Mouse (Mus musculus) embryonic facial prominence, embryonic 14.5 days (tissue): Measurements from ENCODE around the gene Ripk1. TPM values are rescaled to one million over a fixed set of nuclear protein-coding genes. Genes with fewer than 3 reads are reported as not detected.

Experiments used
- ATAC-seq: fragments of 200-750 bp; cut with Nextera tagmentation; 2 replicates; pipeline ENCODE4 v1.8.0; 2017; ENCODE audit warnings: low read depth, moderate number of reproducible peaks, moderate TSS enrichment
- DNase-seq: peaks from one replicate; pipeline ENCODE4 v3.0.0-alpha.2; 2015; ENCODE audit warnings: low spot score
- H3K27ac ChIP-seq: fragments of 300-500 bp; sonication (generic); replicated peaks from 2 replicates; pipeline ENCODE4 v1.5.1; 2014; ENCODE audit warnings: low read depth, mild to moderate bottlenecking, low read length, moderate library complexity
- H3K27me3 ChIP-seq: fragments of 300-500 bp; sonication (generic); replicated peaks from 2 replicates; pipeline ENCODE4 v1.6.1; 2014; ENCODE audit warnings: low read length; ENCODE audit not compliant: control insufficient read depth, insufficient read depth
- H3K36me3 ChIP-seq: fragments of 300-500 bp; sonication (generic); 2 replicates; pipeline ENCODE4 v1.6.1; 2014; ENCODE audit warnings: low read length, mixed read lengths; ENCODE audit not compliant: control insufficient read depth, insufficient read depth
- H3K4me1 ChIP-seq: fragments of 300-500 bp; sonication (generic); 2 replicates; pipeline ENCODE4 v1.6.1; 2014; ENCODE audit warnings: antibody characterized with exemption, low read length; ENCODE audit not compliant: control insufficient read depth, insufficient read depth
- H3K4me2 ChIP-seq: fragments of 300-500 bp; sonication (generic); 2 replicates; pipeline ENCODE4 v1.6.1; 2014; ENCODE audit warnings: low read depth, mild to moderate bottlenecking, low read length, moderate library complexity, mixed read lengths
- H3K4me3 ChIP-seq: fragments of 300-500 bp; sonication (generic); 2 replicates; pipeline ENCODE4 v1.5.1; 2014; ENCODE audit warnings: low read depth, mild to moderate bottlenecking, low read length
- H3K9ac ChIP-seq: fragments of 300-500 bp; sonication (generic); 2 replicates; pipeline ENCODE4 v1.6.1; 2014; ENCODE audit warnings: low read depth, mild to moderate bottlenecking, low read length, moderate library complexity, mixed read lengths
- H3K9me3 ChIP-seq: fragments of 300-500 bp; sonication (generic); 2 replicates; pipeline ENCODE4 v1.6.1; 2016; ENCODE audit warnings: low read length; ENCODE audit not compliant: control insufficient read depth
- WGBS: fragments of 180-500 bp; shearing (Covaris S2); extraction: QIAGEN DNeasy Blood & Tissue Kit; methylation state at CpG from one replicate; pipeline ENCODE4 v1.1.7; 2014; 5-methylcytosine and 5-hydroxymethylcytosine counted together
- polyA plus RNA-seq: library from polyadenylated mRNA; unstranded; fragments of >200 nt; fragmentation: Nextera tagmentation; extraction: Ambion mirVana; gene quantifications from 2 replicates; pipeline ENCODE4 v1.2.1, GENCODE M21; 2014

Gene Ripk1
- polyA plus RNA-seq, 1 experiment from 2014 or later: 18.8 TPM

DNA sequence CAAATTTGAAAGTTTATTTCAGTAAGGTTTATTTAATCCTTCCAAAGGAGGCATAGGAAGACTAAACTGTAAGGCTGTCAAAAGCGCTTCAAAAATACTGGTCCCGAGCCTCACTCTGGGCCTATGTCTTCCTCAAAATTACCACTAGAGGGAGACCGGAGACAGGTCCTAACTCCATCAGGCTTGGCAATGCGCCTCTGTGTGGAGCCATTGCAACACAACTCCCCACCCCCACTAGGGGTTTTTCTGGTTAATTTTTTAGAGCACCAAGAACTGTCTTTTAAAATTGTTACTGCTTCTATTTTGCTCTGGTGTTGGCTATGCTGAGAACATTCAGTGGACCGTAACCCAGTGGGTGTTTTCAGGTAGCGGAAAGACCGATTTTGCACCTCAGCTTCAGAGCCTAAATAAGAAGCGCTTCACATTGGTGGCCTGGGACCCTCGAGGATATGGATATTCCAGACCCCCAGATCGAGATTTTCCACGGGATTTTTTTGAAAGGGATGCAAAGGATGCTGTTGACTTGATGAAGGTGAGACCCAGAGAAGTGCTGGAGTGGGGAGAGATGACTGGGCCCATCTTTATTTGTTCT is 44.4 kb downstream of the Ripk1 start:
- peak; percentile 86 for ATAC-seq
- Histone ChIP-seq H3K36me3 (peaks cover 23% of the 10 kb centered on the region), H3K4me1 (no peaks in the 10 kb centered on the region), H3K27ac (no peak overlapping the region), H3K9me3 (no peaks in the 10 kb centered on the region), H3K4me2 (no peak overlapping the region), H3K4me3 (no peak overlapping the region), H3K9ac (no peak overlapping the region), H3K27me3 (no peaks in the 10 kb centered on the region)
- DNase-seq: peak; percentile 94
- 42% methylated on average over 11 of the region's 11 CpGs for WGBS

DNA sequence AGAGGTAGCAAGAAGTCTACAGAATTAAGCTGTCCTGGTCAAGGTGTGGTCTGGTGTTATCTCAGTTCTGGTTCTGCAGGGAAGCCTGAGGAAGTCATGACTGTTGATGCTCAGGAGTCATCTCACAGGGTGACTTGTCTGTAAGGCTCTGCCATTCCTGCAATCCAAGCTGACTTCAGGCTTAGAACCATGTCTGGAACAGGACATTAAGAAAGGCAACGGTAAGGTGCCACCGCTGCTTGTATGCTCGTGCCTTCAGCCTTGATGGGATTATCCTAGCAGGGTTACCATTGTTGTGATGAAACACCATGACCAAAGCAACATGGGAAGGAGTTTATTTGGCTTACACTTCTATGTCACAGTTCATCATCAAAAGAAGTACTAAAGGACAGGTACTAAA is 45.4 kb downstream of the Ripk1 start:
- ATAC-seq (no peak), DNase-seq (no peak)
- WGBS: 92% methylated on average over 3 of the region's 3 CpGs

DNA sequence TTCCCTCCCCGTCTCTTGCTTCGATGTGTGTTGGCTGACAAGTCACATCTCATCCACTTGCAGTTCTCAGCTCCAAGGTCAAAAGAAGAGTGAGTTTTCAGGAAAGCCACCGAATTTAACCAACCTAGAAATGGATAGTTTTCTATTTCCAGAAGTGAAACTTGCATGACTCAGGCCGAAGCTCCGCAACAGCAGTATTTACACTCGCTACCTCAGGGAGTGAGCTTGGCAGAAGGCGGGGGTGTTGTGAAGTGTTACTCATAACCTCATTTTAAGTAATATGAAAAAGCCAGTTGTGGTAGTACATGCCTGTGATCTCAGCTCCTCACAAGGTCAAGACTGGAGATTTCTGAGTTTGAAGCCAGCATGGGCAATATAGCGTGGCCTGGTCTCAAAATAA is 48.3 kb downstream of the Ripk1 start:
- H3K27ac ChIP-seq: no peak overlapping the region
- H3K36me3 ChIP-seq: peaks cover 53% of the 10 kb centered on the region
- H3K9ac ChIP-seq: no peak overlapping the region
- no peaks in the 10 kb centered on the region for H3K27me3 ChIP-seq
- no peaks in the 10 kb centered on the region for H3K4me1 ChIP-seq
- DNase-seq (no peak), ATAC-seq (no peak)
- no peak overlapping the region for H3K4me2 ChIP-seq
- 89% methylated on average over 8 of the region's 8 CpGs for WGBS
- H3K4me3 ChIP-seq: no peak overlapping the region
- no peaks in the 10 kb centered on the region for H3K9me3 ChIP-seq

More for the DNA sequence above, 45.4 kb downstream of the Ripk1 start:
- Histone ChIP-seq H3K9ac (no peak overlapping the region), H3K4me3 (no peak overlapping the region), H3K36me3 (peaks cover 32% of the 10 kb centered on the region), H3K27ac (no peak overlapping the region), H3K4me1 (no peaks in the 10 kb centered on the region), H3K4me2 (no peak overlapping the region), H3K9me3 (no peaks in the 10 kb centered on the region), H3K27me3 (no peaks in the 10 kb centered on the region)

DNA sequence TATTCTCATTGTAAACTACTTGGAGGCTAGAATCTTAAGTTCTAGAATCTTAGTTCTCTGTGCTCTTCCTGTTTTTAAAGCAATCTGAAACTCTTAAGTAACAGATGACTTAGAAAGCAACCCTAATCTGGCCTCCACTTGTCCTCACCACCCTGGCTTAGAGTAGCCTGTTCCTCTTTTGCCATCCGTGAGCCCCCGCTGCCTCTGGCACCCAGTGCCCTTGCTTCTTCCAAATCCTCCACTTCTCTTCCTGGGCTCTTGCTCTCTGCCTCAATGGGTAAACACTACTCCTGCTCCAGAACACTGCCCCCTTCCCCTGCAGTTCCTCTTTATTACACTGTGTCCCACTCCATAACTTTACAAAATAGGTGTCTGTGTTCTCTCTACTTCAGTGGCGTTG is 49.5 kb downstream of the Ripk1 start:
- H3K4me3 ChIP-seq: no peak overlapping the region
- no peaks in the 10 kb centered on the region for H3K9me3 ChIP-seq
- H3K9ac ChIP-seq: no peak overlapping the region
- no peak overlapping the region for H3K27ac ChIP-seq
- H3K36me3 ChIP-seq: peaks cover 66% of the 10 kb centered on the region
- H3K4me2 ChIP-seq: no peak overlapping the region
- ATAC-seq (no peak), DNase-seq (no peak)
- 87% methylated on average over 3 of the region's 3 CpGs for WGBS
- no peaks in the 10 kb centered on the region for H3K4me1 ChIP-seq
- H3K27me3 ChIP-seq: no peaks in the 10 kb centered on the region

DNA sequence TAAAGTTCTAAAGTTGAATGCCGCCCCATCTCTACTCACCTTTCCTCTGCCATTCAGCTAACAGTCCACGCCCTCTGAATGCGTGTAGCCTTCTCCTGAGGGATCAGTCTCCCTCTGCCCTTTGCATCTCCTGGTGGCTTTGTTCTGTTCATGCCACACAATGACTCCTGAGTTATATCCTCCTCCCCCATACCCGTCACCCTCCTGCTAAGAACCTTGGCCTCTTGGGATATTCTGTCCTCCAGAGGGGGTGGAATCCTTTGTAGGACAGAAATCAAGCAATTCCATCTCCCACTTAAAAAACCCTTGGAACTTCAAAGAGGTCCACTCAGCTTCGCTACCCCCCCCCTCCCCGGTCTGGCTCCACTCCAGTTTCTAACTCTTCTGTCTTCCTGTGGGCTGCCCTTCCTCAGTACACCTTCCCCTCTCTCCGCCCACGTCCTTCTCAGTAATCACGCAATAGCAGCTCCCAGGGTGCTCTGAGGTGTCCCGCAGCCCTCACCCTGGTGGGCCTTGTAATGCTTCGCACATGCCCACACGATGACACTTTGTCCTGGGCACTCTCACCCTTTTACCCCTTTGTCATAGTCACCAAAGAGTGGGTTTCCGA is 51.6 kb downstream of the Ripk1 start:
- ATAC-seq (no peak), DNase-seq (no peak)
- Histone ChIP-seq H3K4me3 (no peak overlapping the region), H3K27ac (no peak overlapping the region), H3K9me3 (no peaks in the 10 kb centered on the region), H3K27me3 (no peaks in the 10 kb centered on the region), H3K36me3 (peaks cover 66% of the 10 kb centered on the region), H3K4me2 (no peak overlapping the region), H3K4me1 (no peaks in the 10 kb centered on the region), H3K9ac (no peak overlapping the region)
- 83% methylated on average over 13 of the region's 13 CpGs for WGBS

DNA sequence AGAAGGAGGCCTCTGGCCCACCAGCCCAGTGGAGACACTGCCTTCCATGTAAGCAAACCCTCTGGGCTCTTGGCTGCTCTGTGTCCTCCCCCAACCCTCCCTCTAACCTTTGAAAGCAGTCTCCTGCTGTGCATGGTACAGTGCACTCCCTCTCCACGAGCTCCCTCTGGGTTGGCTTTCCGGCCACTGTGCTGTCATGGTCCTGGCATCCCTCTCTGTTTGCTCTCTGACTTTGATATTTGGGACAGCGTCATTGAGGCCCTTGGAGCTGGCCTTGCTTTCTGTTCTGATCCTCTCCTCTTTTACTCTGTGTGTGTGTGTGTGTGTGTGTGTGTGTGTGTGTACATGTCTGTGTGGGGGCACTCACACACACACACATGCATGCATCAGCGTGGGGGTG is 52.2 kb downstream of the Ripk1 start:
- Histone ChIP-seq H3K4me2 (no peak overlapping the region), H3K4me3 (no peak overlapping the region), H3K27ac (no peak overlapping the region), H3K9ac (no peak overlapping the region), H3K27me3 (no peaks in the 10 kb centered on the region), H3K4me1 (no peaks in the 10 kb centered on the region), H3K36me3 (peaks cover 62% of the 10 kb centered on the region), H3K9me3 (no peaks in the 10 kb centered on the region)
- no peak for DNase-seq
- WGBS: 71% methylated on average over 4 of the region's 4 CpGs
- ATAC-seq: no peak

DNA sequence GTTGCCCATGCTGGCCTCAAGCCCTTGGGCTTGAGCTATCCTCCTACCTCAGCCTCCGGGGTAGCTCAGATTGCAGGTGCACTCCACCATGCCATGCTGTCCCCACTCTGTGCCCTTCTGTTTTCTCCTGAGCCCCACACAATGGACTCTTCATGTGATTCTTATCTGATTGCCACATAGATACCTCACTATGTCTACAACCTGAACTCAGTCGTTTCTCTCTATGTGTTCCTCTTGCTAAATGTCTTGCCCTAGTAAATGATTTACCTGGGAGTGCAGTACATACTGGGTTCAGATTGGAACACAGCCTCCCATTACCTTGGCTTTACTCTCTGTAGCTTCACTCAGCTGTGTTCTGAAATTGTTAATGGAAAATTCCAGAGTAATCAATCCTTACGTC is 52.8 kb downstream of the Ripk1 start:
- ATAC-seq (no peak), DNase-seq (no peak)
- Histone ChIP-seq H3K9me3 (no peaks in the 10 kb centered on the region), H3K4me1 (no peaks in the 10 kb centered on the region), H3K27ac (no peak overlapping the region), H3K4me3 (no peak overlapping the region), H3K9ac (no peak overlapping the region), H3K27me3 (no peaks in the 10 kb centered on the region), H3K4me2 (no peak overlapping the region), H3K36me3 (peaks cover 58% of the 10 kb centered on the region)
- WGBS: 87% methylated on average over 3 of the region's 3 CpGs

- no peaks in the 10 kb centered on the region for H3K4me1 ChIP-seq
- no peak overlapping the region for H3K4me3 ChIP-seq
- no peak overlapping the region for H3K4me2 ChIP-seq
- DNase-seq (no peak), ATAC-seq (no peak)
- H3K27ac ChIP-seq: no peak overlapping the region
- H3K9ac ChIP-seq: no peak overlapping the region
- no peaks in the 10 kb centered on the region for H3K27me3 ChIP-seq
- WGBS: 86% methylated on average over 1 of the region's 1 CpGs
- peaks cover 63% of the 10 kb centered on the region for H3K36me3 ChIP-seq
- H3K9me3 ChIP-seq: no peaks in the 10 kb centered on the region
Measured at GRCm38 (mm10) chr13:34057252-34057651, 55.1 kb downstream of the Ripk1 start.

DNA sequence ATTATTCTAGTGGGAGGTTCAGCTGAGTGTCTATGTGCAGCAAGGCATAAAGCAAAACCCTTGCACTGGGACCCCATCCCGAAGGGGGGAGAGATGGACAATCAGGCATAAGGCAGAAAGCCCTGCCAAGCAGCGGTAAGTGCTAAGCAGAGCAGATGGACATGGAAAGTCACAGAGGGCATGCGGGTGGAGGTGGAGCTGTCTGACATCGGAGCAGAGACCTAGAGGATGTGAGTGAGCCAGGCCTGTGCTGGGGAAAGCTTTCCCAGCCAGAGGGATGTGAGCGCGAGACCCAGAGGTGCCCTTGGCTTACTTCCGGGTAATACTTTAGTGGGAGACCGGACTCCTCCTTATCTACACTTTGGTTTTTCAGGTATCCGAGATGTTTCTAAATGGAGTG is 57.9 kb downstream of the Ripk1 start:
- ATAC-seq: no peak
- Histone ChIP-seq H3K27ac (no peak overlapping the region), H3K36me3 (peaks cover 52% of the 10 kb centered on the region), H3K9me3 (no peaks in the 10 kb centered on the region), H3K4me1 (no peaks in the 10 kb centered on the region), H3K27me3 (no peaks in the 10 kb centered on the region), H3K4me2 (no peak overlapping the region), H3K9ac (no peak overlapping the region), H3K4me3 (no peak overlapping the region)
- DNase-seq: no peak
- 89% methylated on average over 9 of the region's 9 CpGs for WGBS
